ENCODE assay signal across 8 mouse cellular contexts in genomic region chr14:7773714-7774389, GRCm38 (mm10). TPM values are rescaled to one million over a fixed set of nuclear protein-coding genes. Genes with fewer than 3 reads are reported as not detected.
DNase-seq lines count a peak whose midpoint lies in the region; ATAC-seq lines count a peak whose summit lies in the region.

No protein-coding gene starts in this region.

- H3K9me3 ChIP-seq in intestine, embryonic 14.5 days (ENCODE audit: control insufficient read depth, low read length), result no peaks in the 10 kb centered on the region
- no peaks in the 10 kb centered on the region for H3K9me3 ChIP-seq in megakaryocyte, embryonic 14.5 days

- DNase-seq in MEL-GATA-1-ER (ENCODE audit: extremely low read depth, low read depth), result peak; percentile 83
- peak; percentile 18 to 44 for DNase-seq in gastrocnemius, postnatal 4 days (ENCODE audit: low spot score in 2 of 2)
- peak; percentile 73 for DNase-seq in intestine, embryonic 14.5 days (ENCODE audit: low spot score)
- DNase-seq in left cerebral cortex, postnatal 25 days (ENCODE audit: low spot score in 2 of 2), result peak; percentile 42 to 61
- DNase-seq in right cerebral cortex, postnatal 25 days, result peak; percentile 46
- no peak for DNase-seq in cerebellum, adult 9-10 months

- ATAC-seq in common myeloid progenitor, adult 5-6 weeks (replicated peaks; ENCODE audit: low read depth, poor library complexity, severe bottlenecking), result peak; percentile 98
- ATAC-seq in intestine, embryonic 14.5 days (replicated peaks; ENCODE audit: low FRiP score, low TSS enrichment, low read depth), result no peak; the same call in 1 of the 2 replicates

- 28% methylated on average over 24 of the region's 24 CpGs for WGBS in intestine, embryonic 14.5 days

- H3K4me1 ChIP-seq in intestine, embryonic 14.5 days (replicated peaks; ENCODE audit: control insufficient read depth, insufficient read depth, low read length), result no peaks in the 10 kb centered on the region
- H3K4me1 ChIP-seq in megakaryocyte, embryonic 14.5 days, result no peaks in the 10 kb centered on the region

- peak overlapping the region; percentile 58 for H3K4me3 ChIP-seq in intestine, embryonic 14.5 days (ENCODE audit: low read depth, low read length)
- H3K4me3 ChIP-seq in megakaryocyte, embryonic 14.5 days (replicated peaks), result peak overlapping the region; percentile 87

- peak overlapping the region; percentile 54; the same call in 1 of the 2 replicates for H3K27ac ChIP-seq in intestine, embryonic 14.5 days (ENCODE audit: low read depth)

- H3K36me3 ChIP-seq in intestine, embryonic 14.5 days (ENCODE audit: control insufficient read depth, insufficient read depth, low read length), result no peaks in the 10 kb centered on the region
- no peaks in the 10 kb centered on the region for H3K36me3 ChIP-seq in megakaryocyte, embryonic 14.5 days (replicated peaks; ENCODE audit: low read length)

- intact Hi-C loops in left cerebral cortex, postnatal 25 days (cut with DNase I), result no loop called here

- no peaks in the 10 kb centered on the region for H3K27me3 ChIP-seq in intestine, embryonic 14.5 days (replicated peaks; ENCODE audit: control insufficient read depth, insufficient read depth, low read length)
- no peaks in the 10 kb centered on the region for H3K27me3 ChIP-seq in megakaryocyte, embryonic 14.5 days (replicated peaks)

- peak overlapping the region; percentile 57 for H3K4me2 ChIP-seq in intestine, embryonic 14.5 days (ENCODE audit: low read length)

- H3K9ac ChIP-seq in intestine, embryonic 14.5 days (ENCODE audit: low read length), result peak overlapping the region; percentile 46

RNA-seq across cellular contexts. Expression of gene Gm26661, which starts 17.5 kb away (rescaled TPM):
- not detected in 2 replicates for total RNA-seq in common myeloid progenitor, adult 5-6 weeks (2017)
- total RNA-seq in gastrocnemius, postnatal 4 days (2021), result not detected
- not detected in 2 replicates for polyA plus RNA-seq in intestine, embryonic 14.5 days (2014; fragmentation: Nextera tagmentation; extraction: Ambion mirVana)
- total RNA-seq in left cerebral cortex, postnatal 25 days (2021), result not detected
- not detected in 2 replicates for polyA plus RNA-seq in megakaryocyte, embryonic 14.5 days (2012; ENCODE audit: insufficient read depth, low replicate concordance)

RNA-seq across cellular contexts. Expression of gene Flnb, which starts 43.9 kb away (rescaled TPM):
- 14.3 and 16.9 TPM in 2 replicates for total RNA-seq in common myeloid progenitor, adult 5-6 weeks (2017)
- total RNA-seq in gastrocnemius, postnatal 4 days (2021), result 10 to 100 TPM; 48.6 to 48.8 TPM
- polyA plus RNA-seq in intestine, embryonic 14.5 days (2014; fragmentation: Nextera tagmentation; extraction: Ambion mirVana), result 26.7 and 26.8 TPM in 2 replicates
- 10 to 100 TPM; 30.6 to 44.1 TPM for total RNA-seq in left cerebral cortex, postnatal 25 days (2021)
- polyA plus RNA-seq in megakaryocyte, embryonic 14.5 days (2012; ENCODE audit: insufficient read depth, low replicate concordance), result 0.17 and 4.2 TPM in 2 replicates
